Mouse (Mus musculus) heart, postnatal 10 days (tissue): Measurements from ENCODE around the gene Chac1. TPM values are rescaled to one million over a fixed set of nuclear protein-coding genes. Genes with fewer than 3 reads are reported as not detected.
A peak's percentile ranks its signal among the peaks of the same experiment; 100 is the strongest.

Source experiments
- DNase-seq, 2 experiments: peaks; one replicate each; pipeline ENCODE4 v3.0.0; 2021
- intact Hi-C: fragments of 180-260 bp; cut with DNase I; formaldehyde crosslinking; loops from one replicate; pipeline ENCODE4 v1.15.1; 2025
- total RNA-seq, 2 experiments: library from RNA; stranded (reverse); gene quantifications; 2 replicates each; pipeline ENCODE4 v1.2.3; 2021

The Chac1 gene
- total RNA-seq, 2 experiments from 2014 or later: 3.5 to 7.5 TPM

DNA sequence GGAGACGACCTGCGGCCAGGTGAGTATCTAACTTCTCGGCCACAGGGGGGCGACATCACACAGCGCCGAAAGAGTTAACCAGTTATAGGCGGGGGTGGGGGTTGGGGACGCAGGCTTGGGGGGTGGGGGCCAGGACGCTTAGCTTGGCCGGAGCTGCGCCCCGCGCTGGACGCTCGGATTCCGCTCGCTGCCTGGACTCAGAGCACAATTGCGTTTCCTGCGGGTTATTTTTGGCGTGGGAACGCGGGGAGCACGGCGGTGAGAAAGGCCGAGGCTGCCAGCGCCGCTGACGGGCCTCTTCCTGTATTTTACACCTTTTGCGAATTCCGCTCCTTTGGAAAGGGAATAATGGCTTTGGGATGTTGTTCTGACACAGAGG lies 23.9 kb upstream of the Chac1 start:
- DNase-seq: peak; percentile 75 to 77
- intact Hi-C loops: no loop called here

DNA sequence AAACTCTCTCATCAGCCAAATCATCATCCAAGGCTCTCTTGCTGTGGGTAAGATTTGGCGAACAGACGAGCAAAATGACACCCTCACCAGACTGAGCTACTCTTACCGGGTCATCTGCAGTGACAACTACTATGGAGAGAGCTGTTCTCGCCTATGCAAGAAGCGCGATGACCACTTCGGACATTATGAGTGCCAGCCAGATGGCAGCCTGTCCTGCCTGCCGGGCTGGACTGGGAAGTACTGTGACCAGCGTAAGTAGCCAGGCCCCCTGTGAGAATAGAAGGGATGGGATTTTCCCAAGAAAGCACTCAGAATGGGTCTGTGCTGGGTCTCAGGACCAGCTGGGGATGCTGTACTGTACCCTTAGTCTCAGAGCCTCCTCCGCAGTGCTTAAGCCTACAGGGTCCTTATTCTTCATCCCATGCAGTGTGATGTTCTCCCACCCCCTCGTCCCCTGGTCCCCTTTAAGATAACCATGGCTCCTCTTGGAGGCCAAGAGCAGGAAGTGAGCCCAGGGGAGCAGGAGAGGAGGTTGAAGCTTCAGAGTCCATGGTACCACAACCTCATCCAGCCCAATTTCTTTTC lies 23.0 kb upstream of the Chac1 start:
- intact Hi-C loops: no loop called here
- no peak for DNase-seq

DNA sequence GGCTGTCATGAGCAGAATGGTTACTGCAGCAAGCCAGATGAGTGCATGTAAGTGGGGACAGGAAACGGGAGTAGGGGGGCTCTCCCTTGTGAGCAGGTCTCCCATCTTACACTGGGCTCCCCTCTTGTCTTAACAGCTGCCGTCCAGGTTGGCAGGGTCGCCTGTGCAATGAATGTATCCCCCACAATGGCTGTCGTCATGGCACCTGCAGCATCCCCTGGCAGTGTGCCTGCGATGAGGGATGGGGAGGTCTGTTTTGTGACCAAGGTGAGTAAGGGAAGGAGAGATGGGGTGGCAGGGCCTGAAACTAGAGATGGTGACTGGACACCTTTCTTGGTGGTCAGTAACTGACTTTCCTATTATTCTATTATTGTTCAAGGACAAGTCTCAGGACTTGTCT lies 22.5 kb upstream of the Chac1 start:
- intact Hi-C loops: no loop called here

DNA sequence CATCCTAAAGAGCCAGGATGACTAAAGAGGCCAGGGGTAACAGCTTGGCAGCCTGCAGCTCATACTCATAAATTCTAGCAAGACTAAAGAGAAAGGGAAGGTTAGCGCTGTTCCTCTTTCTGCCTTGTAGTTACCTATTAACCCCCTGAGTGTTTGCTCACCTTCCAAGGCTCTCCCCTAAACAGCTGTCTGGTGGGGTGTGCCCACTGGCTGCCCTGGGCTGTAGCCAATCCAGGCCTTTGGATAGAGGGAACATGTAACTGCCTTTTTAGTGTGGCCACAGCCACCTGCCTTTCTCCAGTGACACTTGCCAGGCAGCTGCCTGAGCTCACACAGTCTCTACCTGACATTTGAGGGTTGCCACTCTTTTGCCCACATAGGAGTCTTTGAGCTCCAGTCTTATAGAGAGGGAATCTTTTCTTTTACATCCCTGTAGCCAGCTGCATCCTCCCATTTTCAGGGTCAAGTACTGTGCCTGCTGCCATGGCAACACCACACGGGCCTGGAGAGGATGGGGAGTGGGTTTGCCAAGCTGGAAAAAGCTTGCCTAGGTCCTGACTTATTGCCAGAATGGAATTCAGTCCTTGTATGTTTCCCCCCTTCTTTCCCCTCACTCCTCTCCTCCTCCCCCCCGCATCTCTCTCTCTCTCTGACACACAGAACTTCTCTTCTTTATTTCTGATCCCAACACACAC lies 21.8 kb upstream of the Chac1 start:
- DNase-seq: no peak
- intact Hi-C loops: no loop called here

More for the DNA sequence above, 22.5 kb upstream of the Chac1 start:
- no peak for DNase-seq

DNA sequence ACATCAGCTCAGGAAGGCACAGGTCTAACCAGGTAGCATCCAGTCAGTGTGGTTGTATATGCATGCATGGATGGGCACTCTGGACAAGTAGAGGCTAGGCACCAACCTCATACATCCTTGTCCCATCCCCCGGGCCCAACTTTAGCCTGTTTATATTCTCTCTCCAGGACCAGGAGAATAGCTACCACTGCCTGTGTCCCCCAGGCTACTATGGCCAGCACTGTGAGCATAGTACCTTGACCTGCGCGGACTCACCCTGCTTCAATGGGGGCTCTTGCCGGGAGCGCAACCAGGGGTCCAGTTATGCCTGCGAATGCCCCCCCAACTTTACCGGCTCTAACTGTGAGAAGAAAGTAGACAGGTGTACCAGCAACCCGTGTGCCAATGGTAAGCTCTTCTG lies 20.2 kb upstream of the Chac1 start:
- intact Hi-C loops: no loop called here
- DNase-seq: no peak

DNA sequence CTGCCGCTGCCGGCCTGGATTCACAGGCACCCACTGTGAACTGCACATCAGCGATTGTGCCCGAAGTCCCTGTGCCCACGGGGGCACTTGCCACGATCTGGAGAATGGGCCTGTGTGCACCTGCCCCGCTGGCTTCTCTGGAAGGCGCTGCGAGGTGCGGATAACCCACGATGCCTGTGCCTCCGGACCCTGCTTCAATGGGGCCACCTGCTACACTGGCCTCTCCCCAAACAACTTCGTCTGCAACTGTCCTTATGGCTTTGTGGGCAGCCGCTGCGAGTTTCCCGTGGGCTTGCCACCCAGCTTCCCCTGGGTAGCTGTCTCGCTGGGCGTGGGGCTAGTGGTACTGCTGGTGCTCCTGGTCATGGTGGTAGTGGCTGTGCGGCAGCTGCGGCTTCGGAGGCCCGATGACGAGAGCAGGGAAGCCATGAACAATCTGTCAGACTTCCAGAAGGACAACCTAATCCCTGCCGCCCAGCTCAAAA lies 18.8 kb upstream of the Chac1 start:
- intact Hi-C loops: no loop called here
- DNase-seq: no peak

DNA sequence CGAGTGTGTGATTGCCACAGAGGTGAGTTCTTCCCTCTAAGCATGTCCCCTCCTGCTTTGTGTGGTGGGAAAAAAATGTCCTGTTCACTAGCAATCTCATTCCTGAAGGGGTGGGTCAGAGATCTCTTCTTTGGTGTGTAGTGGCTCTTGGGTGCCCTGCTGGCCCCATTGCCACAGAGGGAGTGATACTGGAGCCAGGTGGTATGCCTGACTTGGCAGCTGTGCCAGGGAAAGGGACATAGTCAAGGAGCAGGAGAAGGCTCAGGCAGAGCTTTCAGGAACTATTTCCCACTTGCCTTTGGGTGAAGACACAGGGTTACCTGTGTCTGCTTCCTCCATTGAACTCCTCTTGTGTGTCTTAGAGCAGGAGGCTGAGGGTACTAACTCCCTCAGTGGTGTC lies 16.9 kb upstream of the Chac1 start:
- intact Hi-C loops: no loop called here

DNA sequence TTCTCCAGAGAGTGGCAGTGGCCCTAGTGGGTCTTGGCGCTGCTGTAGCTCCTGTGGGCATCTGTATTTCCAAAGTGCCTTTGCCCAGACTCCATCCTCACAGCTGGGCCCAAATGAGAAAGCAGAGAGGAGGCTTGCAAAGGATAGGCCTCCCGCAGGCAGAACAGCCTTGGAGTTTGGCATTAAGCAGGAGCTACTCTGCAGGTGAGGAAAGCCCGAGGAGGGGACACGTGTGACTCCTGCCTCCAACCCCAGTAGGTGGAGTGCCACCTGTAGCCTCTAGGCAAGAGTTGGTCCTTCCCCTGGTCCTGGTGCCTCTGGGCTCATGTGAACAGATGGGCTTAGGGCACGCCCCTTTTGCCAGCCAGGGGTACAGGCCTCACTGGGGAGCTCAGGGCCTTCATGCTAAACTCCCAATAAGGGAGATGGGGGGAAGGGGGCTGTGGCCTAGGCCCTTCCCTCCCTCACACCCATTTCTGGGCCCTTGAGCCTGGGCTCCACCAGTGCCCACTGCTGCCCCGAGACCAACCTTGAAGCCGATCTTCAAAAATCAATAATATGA lies 16.0 kb upstream of the Chac1 start:
- no peak for DNase-seq
- intact Hi-C loops: no loop called here

More for the DNA sequence above, 16.9 kb upstream of the Chac1 start:
- DNase-seq: no peak

DNA sequence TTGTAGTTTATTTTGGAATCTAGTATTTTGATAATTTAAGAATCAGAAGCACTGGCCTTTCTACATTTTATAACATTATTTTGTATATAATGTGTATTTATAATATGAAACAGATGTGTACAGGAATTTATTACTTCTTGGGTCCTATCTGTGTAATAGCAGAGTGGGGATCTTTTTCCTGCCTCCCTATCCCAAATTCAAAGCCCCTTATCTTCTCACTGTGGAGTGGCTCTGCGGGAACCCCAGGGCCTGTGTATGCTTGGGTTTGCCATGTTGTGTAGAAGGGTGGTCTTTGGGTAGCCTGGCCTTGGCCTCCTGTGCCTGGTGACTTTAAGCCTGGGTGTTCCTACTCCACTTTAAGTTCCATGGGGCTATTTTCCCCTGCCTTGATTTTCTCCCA lies 15.5 kb upstream of the Chac1 start:
- no peak for DNase-seq
- intact Hi-C loops: no loop called here

DNA sequence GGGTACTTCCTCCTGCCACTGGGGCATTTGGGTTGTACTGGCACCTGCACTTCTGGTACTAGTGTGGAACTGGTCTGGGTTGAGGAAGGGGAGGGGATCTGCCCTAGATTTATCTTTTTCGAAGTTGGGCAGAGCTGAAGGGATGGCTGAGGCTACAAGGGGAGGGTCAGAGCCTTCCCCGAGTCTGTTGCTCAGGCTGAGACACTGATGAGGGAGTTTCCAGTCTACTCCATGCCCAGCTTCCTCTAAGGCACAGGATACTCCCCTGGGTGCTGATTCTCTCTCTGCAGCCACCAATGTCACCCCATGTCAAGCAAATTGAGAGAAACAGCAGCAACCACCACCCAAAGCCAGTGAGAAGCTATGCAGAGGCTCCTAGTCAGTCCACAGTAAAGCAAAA lies 15.0 kb upstream of the Chac1 start:
- intact Hi-C loops: no loop called here
- DNase-seq: no peak

DNA sequence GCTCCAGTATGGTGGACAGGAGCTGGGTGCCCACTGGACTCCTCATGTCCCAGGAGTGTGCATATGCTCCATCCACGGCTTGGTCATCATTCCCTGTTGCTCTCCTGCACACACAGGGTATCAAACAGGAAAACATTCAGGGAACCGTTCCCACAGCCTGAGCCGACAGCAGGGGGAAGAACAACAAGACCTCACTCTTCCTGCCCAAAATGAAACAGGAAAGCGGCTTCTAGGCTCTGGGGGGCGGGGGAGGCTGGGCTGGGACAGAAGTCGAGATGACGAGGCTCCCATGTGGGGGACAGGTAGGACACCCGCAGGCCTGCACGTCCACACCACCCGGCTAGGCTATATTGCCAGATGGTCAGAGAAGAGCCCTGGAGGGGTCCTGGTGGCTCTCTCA lies 14.6 kb upstream of the Chac1 start:
- intact Hi-C loops: no loop called here
- peak in 1 of 2 experiments; percentile 49 for DNase-seq

DNA sequence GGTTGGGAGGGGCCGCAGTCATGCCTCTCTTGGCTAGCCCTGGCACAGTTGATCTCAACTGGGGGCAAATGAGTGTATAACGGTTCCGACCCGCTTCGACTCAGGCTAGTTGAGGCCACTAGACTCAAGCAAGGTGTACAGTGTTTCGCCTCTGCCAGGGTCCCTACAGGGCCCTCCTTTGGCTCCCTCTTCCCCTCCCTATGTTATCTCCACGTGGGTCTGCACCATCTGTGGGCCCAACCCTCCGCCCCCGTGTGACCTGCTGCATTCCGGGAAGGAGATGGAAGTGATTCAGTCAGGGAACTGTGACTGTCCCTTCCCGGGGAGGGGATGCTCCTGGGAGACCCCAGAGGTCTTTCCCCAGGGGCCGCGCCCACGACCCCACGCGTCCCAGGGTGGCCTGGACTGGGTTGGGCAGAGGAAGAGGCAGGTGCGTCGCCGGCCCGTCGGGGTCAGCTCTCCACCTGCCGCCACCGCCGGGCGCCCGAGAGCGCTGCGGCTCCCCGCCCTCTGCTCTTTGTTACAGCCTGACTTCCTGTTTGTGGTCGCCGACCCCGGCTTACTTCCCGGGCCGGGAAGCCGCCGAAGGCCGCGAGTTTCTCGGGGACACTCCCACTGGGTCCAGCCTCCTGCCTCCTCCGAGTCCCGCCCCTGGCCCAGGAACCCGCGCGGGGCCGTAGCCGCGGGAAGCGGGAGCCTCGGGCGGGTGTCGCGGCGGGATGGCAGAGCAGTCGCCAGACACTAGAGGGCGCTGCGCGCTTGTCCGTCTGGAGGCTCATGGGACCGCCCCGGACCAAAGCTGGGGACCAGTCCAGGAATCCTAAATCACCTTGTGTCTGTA lies 13.4 kb upstream of the Chac1 start:
- intact Hi-C loops: loop anchor here (1.0 kb wide), 2 partner anchors 37 to 74 kb away; no protein-coding TSS in a partner anchor
- peak; percentile 94 to 96 for DNase-seq

DNA sequence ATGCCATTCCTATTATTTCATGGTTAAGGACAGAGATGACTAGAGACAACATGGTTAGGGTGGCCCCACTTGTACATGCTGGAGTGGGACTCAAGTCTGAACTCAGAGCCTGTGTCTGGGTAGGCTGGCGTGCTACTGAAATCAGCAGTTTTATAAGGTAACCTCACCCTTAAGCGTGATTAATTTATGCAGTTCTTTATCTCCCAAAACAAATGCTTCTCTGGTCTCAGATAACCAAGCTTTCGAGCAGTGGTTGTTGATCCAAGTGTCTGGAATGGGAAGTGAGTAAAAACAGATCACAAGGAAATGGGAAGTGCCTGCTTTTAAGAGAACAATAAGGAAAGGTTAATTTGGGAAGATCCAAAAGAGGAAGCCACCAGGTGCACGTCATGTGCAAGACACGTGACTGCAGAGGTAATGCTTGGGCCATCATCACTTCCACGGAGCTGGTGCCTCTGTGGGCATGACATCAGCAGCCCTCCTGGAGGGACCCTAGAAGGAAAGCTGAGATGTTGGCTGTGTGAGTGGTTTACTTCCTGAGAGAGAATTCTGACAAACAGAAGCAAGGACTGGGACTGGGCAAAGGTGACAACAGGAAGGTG lies 6.4 kb upstream of the Chac1 start:
- no peak for DNase-seq
- intact Hi-C loops: loop anchor here (5.0 kb wide), 1 partner anchor 33 kb away; no protein-coding TSS in a partner anchor

DNA sequence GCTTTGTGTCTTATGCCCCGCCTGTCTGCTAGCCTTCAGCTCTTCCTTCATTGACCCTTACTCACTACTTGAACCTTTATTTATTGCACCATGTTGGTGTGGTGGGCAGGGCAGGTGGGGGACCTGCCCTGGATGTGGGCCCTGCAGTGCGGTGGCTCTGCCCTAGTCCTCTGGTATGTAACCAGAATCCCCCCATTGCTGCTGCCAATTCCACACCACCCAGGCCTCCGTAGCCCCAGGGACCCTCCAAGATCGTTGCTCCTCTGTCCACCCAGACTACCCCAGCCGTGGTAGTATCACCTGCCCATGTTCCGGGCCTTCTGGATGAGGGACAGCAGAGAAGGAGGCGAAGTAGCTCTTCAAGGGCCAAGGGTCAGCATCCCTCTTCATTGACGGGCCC lies 2.7 kb downstream of the Chac1 start:
- no peak for DNase-seq
- intact Hi-C loops: no loop called here

DNA sequence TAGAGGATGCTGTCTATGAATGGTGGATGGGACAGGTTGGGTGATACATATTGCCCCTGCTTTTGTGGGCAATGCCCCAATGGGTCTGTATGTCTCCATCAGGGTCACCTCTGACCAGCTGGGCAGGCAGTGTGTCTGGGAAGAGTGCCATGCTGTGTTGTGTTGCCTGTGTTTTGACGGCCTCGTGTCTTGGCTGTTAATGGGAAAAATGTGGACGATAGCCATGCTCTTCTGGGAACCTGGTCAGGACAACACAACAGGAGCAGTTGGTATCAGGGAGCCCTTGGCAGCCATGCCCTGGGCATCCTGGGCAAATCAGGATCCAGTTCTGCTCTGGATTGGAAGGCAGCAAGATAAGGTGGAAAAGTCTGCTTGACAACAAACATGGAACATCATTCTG lies 4.1 kb downstream of the Chac1 start:
- DNase-seq: peak; percentile 92 to 93
- intact Hi-C loops: no loop called here

DNA sequence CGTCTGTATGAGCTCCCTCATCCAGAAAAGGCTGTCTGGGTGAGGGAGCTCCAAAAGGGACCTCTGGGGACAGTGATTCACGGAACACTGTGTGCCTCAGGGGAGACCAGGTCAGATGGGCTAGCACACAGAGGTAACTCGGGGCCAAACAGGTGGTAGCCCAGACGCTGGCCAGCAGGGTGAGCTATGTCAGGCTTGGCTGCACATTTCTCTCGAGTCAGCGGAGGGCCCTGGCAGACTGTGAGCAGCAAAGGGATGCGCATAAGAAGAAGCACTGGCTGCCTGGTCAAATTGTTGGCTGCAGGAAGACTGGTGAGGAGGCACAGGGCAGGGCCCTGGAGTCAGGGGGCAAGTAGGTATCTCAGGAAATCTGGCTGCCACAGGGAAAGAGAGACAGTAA lies 4.6 kb downstream of the Chac1 start:
- intact Hi-C loops: no loop called here
- DNase-seq: peak; percentile 83 to 89

DNA sequence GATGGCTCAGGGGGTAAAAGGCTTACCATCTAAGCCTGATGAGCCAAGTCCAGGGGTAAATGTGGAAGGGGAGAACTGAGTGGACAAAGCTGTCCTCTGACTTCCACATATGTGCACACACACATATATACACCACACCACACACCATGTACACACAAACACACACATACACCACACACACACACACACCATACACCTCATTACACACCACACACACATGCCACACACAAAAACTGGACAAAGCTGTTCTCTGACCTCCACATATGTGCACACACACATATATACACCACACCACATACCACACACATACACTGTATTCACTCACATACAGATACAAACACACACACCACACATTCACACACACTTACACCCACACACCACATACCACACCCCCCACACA lies 5.3 kb downstream of the Chac1 start:
- intact Hi-C loops: no loop called here
- no peak for DNase-seq

DNA sequence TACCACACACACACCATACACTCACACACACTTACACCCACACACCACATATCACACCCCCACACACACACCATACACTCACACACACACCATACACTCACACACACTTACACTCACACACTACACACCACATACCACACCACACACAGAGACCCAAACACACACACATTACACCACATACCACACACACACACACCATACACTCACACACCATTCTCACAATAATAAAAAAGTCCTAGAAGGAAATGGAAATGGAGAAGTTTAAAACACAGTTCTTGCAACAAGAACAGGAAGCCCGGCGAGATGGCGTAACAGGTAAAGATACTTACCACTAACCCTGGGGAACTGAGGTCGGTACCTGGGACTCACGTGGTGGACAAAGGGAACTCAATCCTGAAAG lies 5.8 kb downstream of the Chac1 start:
- no peak for DNase-seq
- intact Hi-C loops: no loop called here

DNA sequence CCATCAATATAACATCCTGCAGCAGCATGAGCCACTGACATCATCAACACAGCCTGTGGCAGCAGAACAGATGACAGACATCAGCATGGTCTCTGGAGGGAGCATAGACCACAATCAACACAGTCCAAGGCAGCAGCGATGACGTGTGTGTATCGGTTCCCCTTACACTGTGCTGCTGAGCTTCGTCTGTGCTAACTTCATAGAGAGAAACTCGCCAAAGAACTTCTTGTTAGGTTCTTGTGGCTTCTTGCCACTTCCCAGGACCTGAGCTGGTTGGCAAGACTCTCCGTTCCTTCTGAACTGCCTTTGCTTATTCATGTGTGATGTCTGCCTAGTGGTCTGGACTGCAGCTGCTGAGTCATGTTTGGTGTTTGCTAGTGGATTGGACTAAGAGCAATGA lies 7.2 kb downstream of the Chac1 start:
- DNase-seq: no peak
- intact Hi-C loops: no loop called here

DNA sequence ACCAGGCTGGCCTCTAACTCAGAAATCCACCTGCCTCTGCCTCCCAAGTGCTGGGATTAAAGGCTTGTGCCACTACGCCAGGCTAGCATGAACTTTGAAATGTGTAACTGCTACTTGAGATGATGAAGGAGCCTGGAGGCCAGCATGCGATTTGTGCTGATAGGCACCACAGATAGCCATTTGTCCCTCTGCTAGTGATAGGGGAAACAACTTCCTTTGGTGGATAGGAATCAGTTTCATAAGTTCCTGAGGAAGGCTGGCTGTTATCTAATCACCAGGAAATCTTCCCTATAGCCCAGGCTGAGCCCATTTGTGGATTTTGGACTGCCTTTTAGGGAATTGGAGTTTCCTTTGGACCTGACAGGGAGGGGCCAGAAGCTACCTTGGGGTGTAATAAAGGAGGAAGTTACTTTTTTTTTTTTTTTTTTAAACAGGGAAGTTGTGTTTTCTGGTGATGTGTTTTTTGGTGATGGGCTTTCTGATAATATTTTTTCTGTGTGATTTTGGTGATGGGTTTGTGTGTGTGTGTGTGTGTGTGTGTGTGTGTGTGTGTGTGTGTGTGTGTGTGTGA lies 8.8 kb downstream of the Chac1 start:
- intact Hi-C loops: no loop called here
- DNase-seq: no peak

DNA sequence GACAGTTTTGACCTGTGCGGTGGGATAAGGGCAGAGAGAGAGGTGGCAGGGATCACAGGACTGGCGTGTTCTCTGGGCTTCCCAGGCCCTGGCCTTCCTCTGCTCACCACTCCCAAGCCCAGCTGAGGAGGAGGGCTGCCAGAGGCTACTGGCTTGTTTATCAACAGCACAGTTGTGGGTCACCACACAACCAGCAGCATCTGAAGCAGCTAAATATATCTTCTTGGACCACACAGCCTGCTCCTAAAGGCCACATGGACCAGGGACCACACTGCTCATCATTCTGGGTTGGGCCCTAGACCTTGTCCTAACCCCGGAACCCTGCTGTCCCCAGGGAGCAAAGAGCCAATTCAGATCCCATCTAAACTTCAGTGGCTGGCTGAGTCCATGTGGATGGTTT lies 13.9 kb downstream of the Chac1 start:
- DNase-seq: peak in 1 of 2 experiments; percentile 33
- intact Hi-C loops: no loop called here
